Mouse (Mus musculus): Measurements from ENCODE around the gene Aplp1.

DNA sequence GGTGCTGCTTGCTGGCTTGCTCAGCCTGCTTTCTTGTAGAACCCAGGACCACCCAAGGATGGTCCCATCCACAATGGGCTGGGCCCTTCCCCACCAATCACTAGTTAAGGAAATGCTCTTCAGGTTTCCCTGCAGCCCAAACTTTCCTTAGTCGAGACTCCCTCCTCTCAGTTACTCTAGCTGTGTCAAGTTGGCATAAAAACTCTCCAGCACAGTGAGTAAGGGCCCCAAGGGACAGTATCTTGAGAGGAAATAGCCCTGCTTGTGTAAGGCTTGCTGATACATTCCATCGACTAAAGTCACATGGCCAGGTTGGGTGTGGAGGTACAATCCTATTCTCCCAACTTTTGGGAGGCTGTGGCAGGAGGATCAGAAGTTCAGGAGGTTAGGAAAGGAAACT is 15.1 kb downstream of the Aplp1 start:
- TF ChIP-seq CTCF (IDR thresholded peaks at IDR 0.05) = no peak
- no peak for TF ChIP-seq POLR2A (IDR thresholded peaks at IDR 0.05; ENCODE audit: insufficient read depth, low read depth, low read length)
- TF ChIP-seq EP300 (IDR thresholded peaks at IDR 0.05; ENCODE audit: insufficient read depth, low read depth, low read length) = no peak

All from heart, adult 2 months (tissue).